Mouse (Mus musculus) small intestine, adult 2 months (tissue): ENCODE results near the gene Dab2ip.

ENCODE experiments used
- CTCF ChIP-seq: fragments of 200-500 bp; IDR thresholded peaks from 2 replicates; pipeline ENCODE4 v1.5.1; 2012; ENCODE audit warnings: low read depth, mild to moderate bottlenecking, control low read depth, inconsistent platforms, low read length, moderate library complexity, mixed read lengths; ENCODE audit not compliant: insufficient replicate concordance, insufficient read length; ENCODE audit errors: extremely low read depth
- POLR2A ChIP-seq: fragments of 200-500 bp; IDR thresholded peaks from 2 replicates; pipeline ENCODE4 v1.6.1; 2012; ENCODE audit warnings: low read depth, mild to moderate bottlenecking, control low read depth, inconsistent platforms, low read length, moderate library complexity

DNA sequence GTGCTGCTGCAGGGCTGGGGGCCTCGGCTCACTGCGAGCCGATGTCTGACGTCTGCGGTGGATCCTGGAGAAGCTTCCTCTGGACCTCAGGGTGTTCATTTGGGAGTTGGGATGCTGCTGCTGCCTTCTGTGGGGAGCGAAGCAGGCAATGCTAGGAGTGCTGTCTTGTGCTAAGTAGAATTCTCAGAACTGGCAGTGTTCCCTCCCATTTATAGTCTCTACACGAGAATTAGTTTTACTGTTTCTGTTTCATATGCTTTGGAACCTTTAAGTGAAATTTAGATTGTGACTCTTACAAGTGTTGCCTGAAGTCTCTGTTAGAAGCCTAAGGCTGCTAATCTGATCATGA is 138.1 kb downstream of the Dab2ip start:
- TF ChIP-seq CTCF (no peak), POLR2A (no peak)
